Mouse (Mus musculus): Measurements from ENCODE around the gene Rfng. TPM values are rescaled to one million over a fixed set of nuclear protein-coding genes. Genes with fewer than 3 reads are reported as not detected.
A peak's percentile ranks its signal among the peaks of the same experiment; 100 is the strongest.

Gene Rfng
- polyA plus RNA-seq, 1 experiment from 2014 or later: 66.4 TPM

GRCm38 (mm10) chr11:120823551-120823947 lies 39.5 kb upstream of the Rfng start:
- WGBS: under 1% methylated on average over 36 of the region's 40 CpGs
- Histone ChIP-seq H3K9ac (replicated peaks) (peak overlapping the region; percentile 95), H3K4me3 (peak overlapping the region; percentile 90), H3K27me3 (no peaks in the 10 kb centered on the region), H3K27ac (replicated peaks) (peak overlapping the region; percentile 100), H3K4me1 (peaks cover 44% of the 10 kb centered on the region), H3K9me3 (no peaks in the 10 kb centered on the region), H3K4me2 (replicated peaks) (peak overlapping the region; percentile 86), H3K36me3 (peaks cover 39% of the 10 kb centered on the region)
- ATAC-seq (ENCODE audit: low FRiP score, low read depth): peak; percentile 48

GRCm38 (mm10) chr11:120822831-120823550 lies 39.0 kb upstream of the Rfng start:
- WGBS: under 1% methylated on average over 14 of the region's 14 CpGs
- Histone ChIP-seq H3K36me3 (peaks cover 44% of the 10 kb centered on the region), H3K4me2 (replicated peaks) (peak overlapping the region; percentile 86), H3K4me1 (peaks cover 44% of the 10 kb centered on the region), H3K9me3 (no peaks in the 10 kb centered on the region), H3K27me3 (no peaks in the 10 kb centered on the region), H3K27ac (replicated peaks) (peak overlapping the region; percentile 100), H3K4me3 (peak overlapping the region; percentile 90), H3K9ac (replicated peaks) (peak overlapping the region; percentile 95)
- ATAC-seq (ENCODE audit: low FRiP score, low read depth): no peak

GRCm38 (mm10) chr11:120822321-120822720 lies 38.3 kb upstream of the Rfng start:
- Histone ChIP-seq H3K4me2 (replicated peaks) (peak overlapping the region; percentile 86), H3K9ac (replicated peaks) (peak overlapping the region; percentile 95), H3K4me1 (peaks cover 44% of the 10 kb centered on the region), H3K9me3 (no peaks in the 10 kb centered on the region), H3K36me3 (peaks cover 51% of the 10 kb centered on the region), H3K4me3 (peak overlapping the region; percentile 90), H3K27me3 (no peaks in the 10 kb centered on the region), H3K27ac (replicated peaks) (no peak overlapping the region)
- WGBS: 60% methylated on average over 4 of the region's 4 CpGs
- ATAC-seq (ENCODE audit: low FRiP score, low read depth): no peak

DNA sequence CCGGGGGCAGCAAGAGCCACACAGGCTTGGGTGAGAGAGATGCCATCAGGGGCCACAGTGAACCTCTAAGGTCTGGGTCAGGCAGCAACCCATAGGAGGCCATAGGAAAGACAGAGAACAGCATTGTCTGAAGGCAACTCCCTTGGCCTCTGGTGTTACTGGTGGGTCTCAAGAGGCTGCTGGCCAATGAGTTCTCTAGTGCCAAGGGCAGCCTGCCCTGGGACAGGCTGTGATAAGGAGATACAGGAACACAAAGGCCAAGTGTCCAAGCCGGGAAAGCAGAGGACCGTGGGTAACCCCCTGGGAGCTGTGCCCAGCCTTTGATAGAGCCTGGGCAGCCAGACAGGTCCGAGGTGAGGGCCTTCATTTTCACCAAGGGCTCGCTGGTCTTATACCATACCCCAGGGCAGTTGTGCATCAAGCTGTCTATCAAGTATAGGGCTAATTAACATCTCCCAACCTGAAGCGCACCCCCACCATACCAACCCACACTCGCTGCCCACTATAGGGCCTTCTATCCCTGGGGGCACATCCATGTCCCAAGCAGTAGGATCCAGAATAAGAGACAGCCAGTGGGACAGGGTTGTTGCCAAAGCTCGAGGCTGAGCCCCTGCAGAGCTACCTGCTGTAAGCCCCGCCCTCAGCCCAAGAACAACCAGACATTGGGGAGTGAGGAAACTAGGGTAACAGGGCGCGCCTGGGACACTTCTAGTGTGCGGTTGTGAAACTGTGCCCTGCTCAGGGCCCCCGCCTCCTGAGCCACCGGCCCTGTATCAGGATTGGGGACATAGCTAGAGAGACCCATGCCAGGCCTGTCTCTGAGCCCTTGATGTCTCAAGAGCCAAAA lies 37.3 kb upstream of the Rfng start:
- Histone ChIP-seq H3K9ac (replicated peaks) (peak overlapping the region; percentile 95), H3K9me3 (no peaks in the 10 kb centered on the region), H3K4me1 (peaks cover 41% of the 10 kb centered on the region), H3K27ac (replicated peaks) (no peak overlapping the region), H3K4me3 (peak overlapping the region; percentile 90), H3K4me2 (replicated peaks) (peak overlapping the region; percentile 86), H3K27me3 (no peaks in the 10 kb centered on the region), H3K36me3 (peaks cover 61% of the 10 kb centered on the region)
- no peak for ATAC-seq (ENCODE audit: low FRiP score, low read depth)
- 85% methylated on average over 14 of the region's 14 CpGs for WGBS

- H3K4me1 ChIP-seq: peaks cover 34% of the 10 kb centered on the region
- H3K9ac ChIP-seq (replicated peaks): no peak overlapping the region
- H3K27me3 ChIP-seq: no peaks in the 10 kb centered on the region
- H3K9me3 ChIP-seq: no peaks in the 10 kb centered on the region
- ATAC-seq (ENCODE audit: low FRiP score, low read depth): no peak
- WGBS: 96% methylated on average over 14 of the region's 14 CpGs
- H3K4me3 ChIP-seq: no peak overlapping the region
- peak overlapping the region; percentile 86; the same call in 1 of the 2 replicates for H3K4me2 ChIP-seq (replicated peaks)
- no peak overlapping the region for H3K27ac ChIP-seq (replicated peaks)
- peaks cover 69% of the 10 kb centered on the region for H3K36me3 ChIP-seq
These were observed 36.5 kb upstream of the Rfng start for GRCm38 (mm10) chr11:120820546-120820945.

- no peaks in the 10 kb centered on the region for H3K27me3 ChIP-seq
- H3K27ac ChIP-seq (replicated peaks): no peak overlapping the region
- H3K4me1 ChIP-seq: peaks cover 27% of the 10 kb centered on the region
- H3K9me3 ChIP-seq: no peaks in the 10 kb centered on the region
- no peak overlapping the region for H3K4me3 ChIP-seq
- ATAC-seq (ENCODE audit: low FRiP score, low read depth): no peak
- H3K36me3 ChIP-seq: peaks cover 79% of the 10 kb centered on the region
- 94% methylated on average over 6 of the region's 6 CpGs for WGBS
- H3K4me2 ChIP-seq (replicated peaks): no peak overlapping the region
- no peak overlapping the region for H3K9ac ChIP-seq (replicated peaks)
These were observed 35.5 kb upstream of the Rfng start for GRCm38 (mm10) chr11:120819556-120819955.

DNA sequence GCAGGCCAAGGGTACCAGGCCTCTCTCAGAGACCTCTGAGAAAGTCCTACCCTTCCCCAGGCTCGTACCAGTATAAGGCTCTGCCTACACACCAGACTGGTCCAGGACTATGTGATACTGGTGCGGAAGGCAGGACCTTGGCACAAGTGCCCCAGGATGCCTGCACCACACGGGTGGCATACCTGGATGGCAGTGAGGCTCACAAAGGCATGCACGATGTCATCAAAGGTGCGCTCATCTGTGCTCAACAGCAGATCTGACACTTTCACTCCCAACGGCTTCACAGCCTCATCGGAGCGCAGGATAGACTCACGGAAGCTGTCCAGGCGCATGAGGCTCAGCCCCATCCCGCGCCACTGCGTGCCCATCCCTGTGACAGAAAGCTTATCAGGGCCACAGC lies 34.2 kb upstream of the Rfng start:
- Histone ChIP-seq H3K9me3 (no peaks in the 10 kb centered on the region), H3K36me3 (peaks cover 92% of the 10 kb centered on the region), H3K27me3 (no peaks in the 10 kb centered on the region), H3K27ac (replicated peaks) (no peak overlapping the region), H3K4me1 (peaks cover 27% of the 10 kb centered on the region), H3K4me2 (replicated peaks) (no peak overlapping the region), H3K9ac (replicated peaks) (no peak overlapping the region), H3K4me3 (no peak overlapping the region)
- 96% methylated on average over 13 of the region's 13 CpGs for WGBS
- no peak for ATAC-seq (ENCODE audit: low FRiP score, low read depth)

DNA sequence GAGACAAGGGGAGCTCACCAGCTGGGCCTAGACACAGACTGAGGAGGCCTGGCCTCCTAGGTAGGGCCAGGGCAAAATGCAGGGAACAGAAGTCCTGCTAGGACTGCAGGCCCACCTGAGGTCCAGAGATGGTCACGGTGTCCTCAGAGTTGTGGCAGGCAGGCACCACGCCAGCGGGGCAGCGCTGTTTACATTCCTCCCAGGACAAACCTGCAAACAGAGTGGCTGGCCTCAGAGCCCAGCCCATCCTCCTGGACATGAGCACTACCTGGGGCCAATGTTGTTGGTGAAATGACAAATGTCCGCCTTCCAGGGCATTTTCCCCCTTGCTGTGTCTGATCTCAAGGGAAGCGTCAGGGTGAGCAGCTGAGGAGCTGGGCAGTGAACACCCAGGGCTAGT lies 33.4 kb upstream of the Rfng start:
- ATAC-seq (ENCODE audit: low FRiP score, low read depth): no peak
- Histone ChIP-seq H3K27ac (replicated peaks) (no peak overlapping the region), H3K4me3 (no peak overlapping the region), H3K27me3 (no peaks in the 10 kb centered on the region), H3K9me3 (no peaks in the 10 kb centered on the region), H3K4me1 (peaks cover 19% of the 10 kb centered on the region), H3K36me3 (peaks cover 100% of the 10 kb centered on the region), H3K9ac (replicated peaks) (no peak overlapping the region), H3K4me2 (replicated peaks) (no peak overlapping the region)
- WGBS: 93% methylated on average over 6 of the region's 6 CpGs

GRCm38 (mm10) chr11:120812068-120812467 lies 28.1 kb upstream of the Rfng start:
- Histone ChIP-seq H3K36me3 (peaks cover 100% of the 10 kb centered on the region), H3K9ac (replicated peaks) (no peak overlapping the region), H3K9me3 (no peaks in the 10 kb centered on the region), H3K27me3 (no peaks in the 10 kb centered on the region), H3K4me3 (no peak overlapping the region), H3K4me1 (no peaks in the 10 kb centered on the region), H3K27ac (replicated peaks) (no peak overlapping the region), H3K4me2 (replicated peaks) (no peak overlapping the region)
- 95% methylated on average over 16 of the region's 16 CpGs for WGBS
- ATAC-seq (ENCODE audit: low FRiP score, low read depth): no peak

DNA sequence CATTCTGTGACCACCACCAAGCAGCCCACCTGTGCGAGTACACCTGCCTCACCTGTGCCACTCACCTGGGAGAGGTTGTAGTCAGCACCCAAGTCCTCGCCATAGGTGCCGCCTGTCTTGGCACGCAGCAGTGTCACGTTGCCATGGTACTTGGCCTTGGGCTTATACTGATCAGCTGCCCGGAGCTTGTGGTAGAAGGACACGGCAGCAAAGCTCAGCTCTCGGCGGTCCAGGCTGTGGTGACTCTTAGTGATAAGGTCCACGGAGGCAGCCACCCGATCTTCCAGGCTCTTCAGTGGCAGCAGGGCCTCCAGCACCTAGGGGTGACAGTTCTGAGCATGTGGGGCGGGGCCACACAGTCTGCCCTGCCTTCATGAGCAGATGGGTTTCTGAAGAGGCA lies 24.0 kb upstream of the Rfng start:
- no peak overlapping the region for H3K4me2 ChIP-seq (replicated peaks)
- peaks cover 83% of the 10 kb centered on the region for H3K36me3 ChIP-seq
- no peaks in the 10 kb centered on the region for H3K9me3 ChIP-seq
- 93% methylated on average over 12 of the region's 12 CpGs for WGBS
- no peak for ATAC-seq (ENCODE audit: low FRiP score, low read depth)
- H3K27ac ChIP-seq (replicated peaks): no peak overlapping the region
- no peak overlapping the region for H3K9ac ChIP-seq (replicated peaks)
- no peak overlapping the region for H3K4me3 ChIP-seq
- H3K27me3 ChIP-seq: no peaks in the 10 kb centered on the region
- H3K4me1 ChIP-seq: no peaks in the 10 kb centered on the region

DNA sequence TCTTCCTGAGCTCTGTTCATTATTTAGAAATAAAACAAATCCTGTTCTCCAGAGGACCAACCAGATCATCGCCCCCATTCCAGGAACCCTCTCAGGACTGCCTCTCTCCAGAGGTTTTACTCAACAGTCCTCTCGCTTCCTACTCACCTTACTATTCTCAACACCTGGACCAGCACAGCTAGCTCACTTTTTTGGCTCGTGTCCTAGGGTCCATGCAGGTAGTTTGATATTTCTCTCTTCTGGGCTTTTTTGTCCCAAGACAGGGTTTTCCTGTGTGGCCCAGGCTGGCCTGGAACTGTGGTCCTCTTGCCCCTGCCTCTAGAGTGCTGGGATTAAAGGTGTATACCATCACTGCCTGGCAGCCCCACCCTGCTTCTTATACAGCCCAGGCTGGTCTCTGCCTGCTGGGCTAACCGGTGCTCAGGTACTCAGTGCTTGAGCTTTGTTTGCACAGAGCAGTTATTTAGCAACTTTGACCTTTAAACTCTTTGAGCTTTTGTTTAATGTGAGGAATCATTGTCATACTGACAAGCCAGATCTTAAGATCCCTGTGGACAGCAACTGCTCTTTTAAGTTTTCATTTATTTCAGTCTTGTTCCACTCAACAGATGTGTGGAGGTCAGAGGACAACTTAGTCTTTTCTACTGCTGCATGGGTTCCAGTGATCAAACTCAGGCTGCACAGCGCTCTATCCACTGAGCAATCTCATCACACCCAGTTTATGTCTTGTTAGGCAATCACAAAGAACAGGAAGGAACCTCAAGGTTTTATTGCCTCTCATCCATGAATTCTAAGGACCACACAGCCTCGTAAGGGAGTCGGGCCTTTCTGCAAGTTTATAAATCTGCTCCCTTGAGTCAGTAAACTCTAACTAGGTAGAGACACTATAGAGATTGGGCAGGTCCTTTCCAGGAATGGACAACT lies 21.6 kb upstream of the Rfng start:
- Histone ChIP-seq H3K27me3 (no peaks in the 10 kb centered on the region), H3K4me2 (replicated peaks) (no peak overlapping the region), H3K9ac (replicated peaks) (no peak overlapping the region), H3K9me3 (no peaks in the 10 kb centered on the region), H3K36me3 (peaks cover 60% of the 10 kb centered on the region), H3K27ac (replicated peaks) (no peak overlapping the region), H3K4me1 (no peaks in the 10 kb centered on the region), H3K4me3 (no peak overlapping the region)
- ATAC-seq (ENCODE audit: low FRiP score, low read depth): no peak
- WGBS: 88% methylated on average over 7 of the region's 7 CpGs
